Mouse (Mus musculus) liver (tissue): ENCODE measurements around the gene Gm5141.
"Not testable (repeated sequence)": the region's sequence is repeated elsewhere in the genome, so short reads cannot be mapped to it uniquely, and the experiment has no call there.

Experiments used
- DNase-seq: peaks from one replicate; pipeline ENCODE4 v3.0.0-alpha.2; 2020; ENCODE audit warnings: mixed read lengths

Gene Gm5141

GRCm38 (mm10) chr13:62785199-62786134 lies at the start of gene Gm5141:
Gm5141 (minus strand) TSS chr13:62785808.
- DNase-seq = peak; percentile 22

GRCm38 (mm10) chr13:62833341-62833740 lies 47.7 kb upstream of the Gm5141 start:
- no peak for DNase-seq

GRCm38 (mm10) chr13:62832239-62832638 lies 46.6 kb upstream of the Gm5141 start:
- DNase-seq = no peak

GRCm38 (mm10) chr13:62815705-62816104 lies 30.1 kb upstream of the Gm5141 start:
- DNase-seq = not testable (repeated sequence)

- peak; percentile 4 for DNase-seq
Measured at GRCm38 (mm10) chr13:62812713-62813112, 27.1 kb upstream of the Gm5141 start.

- not testable (repeated sequence) for DNase-seq
Measured at GRCm38 (mm10) chr13:62807981-62808380, 22.4 kb upstream of the Gm5141 start.

GRCm38 (mm10) chr13:62786135-62786493 lies 506 bp upstream of the Gm5141 start:
- not testable (repeated sequence) for DNase-seq

GRCm38 (mm10) chr13:62763806-62764205 lies 21.8 kb downstream of the Gm5141 start:
- DNase-seq = peak; percentile 14

- DNase-seq = peak; percentile 77
Measured at GRCm38 (mm10) chr13:62760432-62761415, 24.9 kb downstream of the Gm5141 start, which contains the start of gene Platr25. Platr25 (minus strand) TSS chr13:62760709.

GRCm38 (mm10) chr13:62733322-62733721 lies 52.3 kb downstream of the Gm5141 start:
- DNase-seq = no peak
